Mouse (Mus musculus): ENCODE data around the gene Trpc1.
A peak's percentile ranks its signal among the peaks of the same experiment; 100 is the strongest.

The Trpc1 gene

DNA sequence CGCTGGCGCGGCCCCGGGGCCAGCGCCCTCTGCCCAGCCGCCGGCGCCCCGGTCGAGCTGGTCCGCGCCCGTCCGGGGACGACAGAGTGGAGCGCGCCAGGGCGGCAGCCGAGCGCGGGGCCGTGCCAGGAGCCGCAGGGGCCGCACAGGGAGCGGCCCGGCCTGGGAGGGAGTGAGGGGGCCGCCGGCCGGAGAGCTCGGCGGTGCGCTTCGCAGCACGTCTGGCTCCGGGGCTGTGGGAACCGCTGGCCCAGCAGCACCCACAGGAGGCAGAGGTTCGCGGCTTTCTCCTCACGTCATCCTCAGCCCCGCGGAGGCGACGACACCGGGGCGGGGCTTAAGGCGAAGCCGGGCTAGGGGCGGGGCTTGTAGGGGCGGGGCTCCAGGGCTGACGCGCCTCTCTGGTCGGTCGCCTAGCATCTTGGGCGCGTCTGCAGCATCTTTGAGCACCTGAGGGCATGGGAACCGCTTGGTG is at the start of gene Trpc1:
Gene Trpc1, minus strand, starts transcription at position 339 of the 475 bp plus-strand sequence.
- peak; percentile 81 for DNase-seq

DNA sequence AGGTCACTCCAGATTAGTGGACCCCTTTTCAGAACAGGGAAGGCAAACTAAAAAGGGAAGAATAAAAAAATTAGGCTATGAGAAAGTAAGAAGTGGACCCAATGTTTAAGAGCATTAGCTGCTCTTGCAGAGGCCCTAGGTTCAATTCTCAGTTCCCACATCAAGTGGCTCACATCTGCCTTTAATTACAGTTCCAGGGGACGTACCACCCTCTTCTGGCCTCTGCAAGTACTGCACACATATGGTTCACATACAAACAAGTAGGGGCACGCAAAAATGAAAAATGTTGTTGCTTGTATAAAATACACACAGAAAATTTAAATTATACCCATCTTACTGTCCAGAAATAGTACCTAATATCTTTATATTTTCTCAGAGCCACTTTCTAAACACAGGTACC is 46.1 kb upstream of the Trpc1 start:
- DNase-seq: no peak

DNA sequence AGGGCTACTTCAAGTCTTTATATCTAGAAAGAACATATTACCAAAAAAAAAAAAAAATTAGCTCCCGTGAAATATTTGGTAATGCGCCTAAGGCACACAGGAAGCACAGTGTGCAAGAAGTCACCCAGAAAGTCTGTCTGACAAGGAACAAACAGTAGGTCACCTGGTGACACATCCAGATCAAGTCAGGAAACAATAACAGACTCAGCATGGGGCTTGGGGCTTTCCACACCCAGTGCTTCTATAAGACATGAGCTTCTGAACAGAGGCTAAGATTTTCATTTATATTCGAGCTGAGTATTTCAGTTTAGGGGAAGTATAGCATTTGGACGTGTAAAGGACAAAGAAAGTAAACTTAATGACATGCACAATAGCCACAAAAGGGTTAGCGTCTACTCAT is 45.7 kb upstream of the Trpc1 start:
- DNase-seq: no peak

DNA sequence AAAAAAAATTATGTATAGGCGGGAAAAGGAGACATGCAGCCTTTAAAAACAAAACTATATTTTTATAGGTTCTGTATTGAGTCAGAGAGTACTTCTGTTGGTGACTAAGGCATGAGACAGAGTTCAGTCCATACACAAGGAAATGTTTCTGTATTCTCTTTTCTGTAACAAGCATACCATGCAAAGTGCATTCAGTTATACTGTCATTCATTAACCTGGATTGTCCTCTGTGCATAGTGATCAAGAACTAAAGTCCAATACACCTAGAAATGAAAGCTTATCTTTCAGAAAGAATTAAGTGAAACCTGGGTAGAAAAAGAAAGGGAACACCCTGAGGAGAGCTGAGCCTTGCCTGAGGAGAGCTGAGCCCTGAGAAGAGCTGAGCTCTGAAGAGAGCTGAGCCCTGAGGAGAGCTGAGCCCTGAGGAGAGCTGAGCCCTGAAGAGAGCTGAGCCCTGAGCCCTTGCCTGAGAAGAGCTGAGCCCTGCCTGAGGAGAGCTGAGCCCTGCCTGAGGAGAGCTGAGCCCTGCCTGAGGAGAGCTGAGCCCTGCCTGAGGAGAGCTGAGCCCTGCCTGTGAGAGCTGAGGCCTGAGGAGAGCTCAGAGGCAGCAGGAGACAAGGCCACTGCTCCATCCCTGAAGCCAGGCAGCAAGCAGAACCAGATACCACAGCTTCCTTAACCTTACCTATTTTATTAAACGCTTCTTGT is 45.1 kb upstream of the Trpc1 start:
- no peak for DNase-seq

DNA sequence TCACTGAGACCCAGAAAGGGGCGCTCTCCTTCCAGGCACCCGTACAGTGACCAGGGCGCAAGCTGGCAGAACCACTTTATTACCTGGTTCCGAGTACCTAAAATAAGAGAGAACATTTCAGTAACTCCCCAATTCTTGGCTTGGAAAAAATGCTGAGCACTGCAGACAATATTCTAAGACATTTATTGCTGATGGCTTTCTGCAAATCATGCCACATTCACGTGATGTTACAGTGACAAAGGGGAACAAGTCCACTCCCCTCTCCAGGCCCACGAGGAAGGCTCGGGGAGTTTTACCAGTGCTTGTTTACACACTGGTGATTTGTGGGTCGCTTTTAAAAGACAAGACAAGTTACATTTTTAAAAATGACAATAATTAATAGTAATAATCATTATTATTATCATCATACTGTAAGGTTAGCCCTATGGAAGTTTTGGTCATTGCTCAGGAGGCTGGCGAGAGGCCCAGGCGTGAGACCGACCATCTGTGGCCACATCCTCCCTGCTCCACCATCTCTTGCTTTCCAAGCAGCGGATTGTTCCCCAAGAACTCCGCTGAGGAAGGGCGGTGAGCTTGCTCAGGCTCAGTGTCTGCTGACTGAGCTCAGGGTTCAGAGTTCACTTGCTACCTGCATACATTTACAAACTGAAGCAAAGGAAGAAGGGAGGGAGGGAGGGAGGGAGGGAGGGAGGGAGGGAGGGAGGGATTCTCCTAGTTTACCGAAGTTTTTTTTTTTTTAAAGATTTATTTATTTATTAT is 44.0 kb upstream of the Trpc1 start:
- no peak for DNase-seq

DNA sequence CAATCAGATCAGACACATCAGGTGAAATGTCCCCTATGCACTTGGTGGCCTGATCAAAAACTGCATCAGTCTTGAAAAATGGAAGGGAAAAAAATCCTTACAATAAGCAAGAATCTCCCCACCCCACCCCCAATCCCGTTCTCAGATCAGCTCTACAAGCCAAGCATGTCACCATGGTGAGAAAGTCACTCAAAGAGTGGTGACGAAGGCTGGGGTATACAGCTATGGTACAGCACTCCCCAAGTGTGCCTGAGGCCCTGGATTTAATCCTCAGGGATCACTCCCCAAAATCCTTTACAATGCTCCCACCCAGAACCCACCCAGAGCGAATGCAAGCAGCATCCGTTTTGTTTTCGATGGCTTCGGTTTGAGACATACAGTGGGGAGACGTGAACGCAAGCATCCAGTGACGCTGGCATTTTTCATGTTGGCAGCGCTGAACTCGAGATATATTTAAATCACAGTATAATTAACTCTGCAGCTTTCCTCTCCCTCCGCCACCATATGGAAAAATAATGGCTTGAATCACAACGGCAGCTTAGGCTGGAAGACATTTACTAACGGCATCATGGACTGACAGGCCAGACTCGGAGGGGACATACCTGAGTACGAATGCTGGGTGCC is 34.8 kb upstream of the Trpc1 start:
- DNase-seq: no peak

DNA sequence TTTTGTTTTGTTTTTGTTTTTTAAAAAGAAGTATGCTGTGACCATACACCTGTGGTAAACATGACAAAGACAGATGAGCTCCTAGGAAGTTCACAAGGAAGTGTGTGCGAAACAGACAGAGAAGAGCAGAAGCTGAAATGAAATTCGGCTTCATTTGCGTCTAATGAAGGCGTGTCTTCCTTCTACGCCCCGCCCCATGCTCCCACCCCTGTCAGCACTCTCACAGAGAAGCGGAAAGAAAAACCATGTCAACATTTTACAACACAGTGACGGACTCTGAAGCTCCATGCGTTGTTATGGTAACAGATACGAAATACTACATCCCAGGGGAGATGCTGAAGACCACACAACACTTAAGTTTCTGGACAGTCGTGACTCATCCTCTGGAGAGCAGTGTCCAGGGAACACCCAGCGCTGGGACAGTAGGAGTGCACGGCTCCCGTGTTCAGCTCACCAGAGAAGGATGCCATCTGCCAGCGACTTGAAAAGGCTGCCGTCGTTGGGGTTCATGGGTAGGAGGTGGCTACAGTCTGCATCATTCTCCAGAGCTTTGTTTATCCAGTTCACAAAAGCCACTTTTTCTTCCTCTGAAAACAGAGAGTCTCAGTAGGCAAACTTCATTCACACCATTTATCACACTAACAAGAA is 33.6 kb upstream of the Trpc1 start:
- DNase-seq: no peak

DNA sequence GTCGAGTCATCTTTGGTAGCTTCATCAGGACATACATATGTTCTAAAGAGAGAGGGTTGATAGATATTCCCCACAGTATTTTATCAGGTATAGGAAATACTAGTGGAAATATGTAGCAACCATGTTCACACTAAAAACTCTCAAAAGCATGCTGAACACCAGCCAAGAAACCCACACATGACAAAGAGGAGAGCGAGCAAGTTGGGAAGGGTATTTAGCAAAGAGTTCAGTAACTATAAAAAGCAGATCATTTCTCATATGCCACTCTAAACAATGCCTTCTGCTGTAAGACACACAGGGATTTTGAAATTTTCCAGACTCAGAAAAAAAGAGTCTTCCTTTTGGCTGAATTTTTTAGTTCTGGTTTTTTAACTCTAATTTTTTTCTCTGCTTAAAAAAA is 21.5 kb upstream of the Trpc1 start:
- DNase-seq: no peak

DNA sequence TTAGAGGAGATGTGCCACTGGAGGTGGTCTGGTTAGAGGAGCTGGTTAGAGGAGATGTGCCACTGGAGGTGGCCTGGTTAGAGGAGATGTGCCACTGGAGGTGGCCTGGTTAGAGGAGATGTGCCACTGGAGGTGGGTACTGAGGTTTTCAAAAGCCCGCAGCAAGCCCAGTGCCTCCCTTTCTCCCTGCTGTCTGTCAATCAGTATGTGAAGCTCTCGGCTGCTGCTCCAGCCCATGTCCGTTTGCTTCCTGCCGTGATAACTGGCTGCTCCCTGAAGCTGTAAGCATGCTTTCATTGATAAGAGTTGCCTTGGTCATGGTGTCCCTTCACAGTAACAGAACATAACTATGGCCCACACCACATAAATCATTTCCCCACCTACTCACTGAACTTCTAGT is 13.0 kb upstream of the Trpc1 start:
- no peak for DNase-seq

DNA sequence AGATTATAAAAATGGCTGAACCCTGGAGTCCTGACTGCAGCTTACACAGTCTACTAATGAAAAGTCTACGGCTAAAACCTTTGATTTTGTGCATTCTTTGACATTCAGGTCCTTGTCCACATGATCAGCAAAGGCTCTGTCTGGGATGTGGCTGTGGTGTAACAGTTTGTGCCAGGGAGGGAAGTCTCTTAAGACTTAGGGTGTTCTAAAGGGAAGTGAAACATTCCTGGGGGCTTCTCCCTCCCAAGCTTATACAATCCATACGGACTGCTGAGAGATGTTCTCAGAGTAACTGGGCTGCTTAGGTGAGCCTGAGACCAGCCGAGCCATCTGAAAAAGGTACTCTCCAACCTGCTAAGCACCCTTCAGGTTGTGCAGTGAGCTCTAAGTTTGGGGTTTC is 12.1 kb upstream of the Trpc1 start:
- DNase-seq: no peak

DNA sequence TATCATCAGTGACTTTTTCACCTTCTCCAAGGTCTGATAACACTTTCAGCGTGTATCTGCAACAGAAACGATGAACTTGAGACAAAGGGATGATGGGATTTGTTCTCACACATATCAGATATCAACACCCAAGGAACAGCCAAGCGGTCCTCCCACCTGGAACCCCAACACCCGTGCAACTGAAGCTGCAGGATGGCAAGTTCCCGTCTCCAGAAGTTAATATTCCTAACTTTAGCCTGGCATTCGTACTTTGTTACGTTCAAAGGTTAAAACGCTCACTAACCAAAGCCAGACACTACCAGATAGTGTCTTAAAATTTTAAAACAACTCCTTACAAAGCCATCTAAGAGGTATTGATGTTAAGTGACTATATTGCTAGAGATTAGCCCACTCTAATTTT is 11.2 kb upstream of the Trpc1 start:
- no peak for DNase-seq

DNA sequence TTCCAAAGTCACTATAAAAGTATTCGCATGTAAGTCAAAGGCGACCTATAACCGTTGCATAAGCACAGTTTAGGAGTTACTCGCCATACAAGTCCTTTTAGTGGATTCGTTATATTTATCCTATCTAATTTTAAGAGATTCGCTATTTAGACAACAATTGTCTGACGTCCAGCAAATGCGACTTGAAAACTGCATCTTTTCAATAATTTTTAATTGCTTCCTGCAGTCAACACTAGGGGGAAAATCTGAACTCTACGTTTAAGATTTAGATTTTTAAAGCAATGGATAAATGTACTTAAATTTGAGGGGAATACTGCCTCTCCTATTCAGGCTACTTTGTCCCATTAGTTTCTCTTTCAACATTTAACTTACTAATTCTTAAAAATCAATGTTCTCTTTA is 571 bp upstream of the Trpc1 start:
- DNase-seq: no peak

DNA sequence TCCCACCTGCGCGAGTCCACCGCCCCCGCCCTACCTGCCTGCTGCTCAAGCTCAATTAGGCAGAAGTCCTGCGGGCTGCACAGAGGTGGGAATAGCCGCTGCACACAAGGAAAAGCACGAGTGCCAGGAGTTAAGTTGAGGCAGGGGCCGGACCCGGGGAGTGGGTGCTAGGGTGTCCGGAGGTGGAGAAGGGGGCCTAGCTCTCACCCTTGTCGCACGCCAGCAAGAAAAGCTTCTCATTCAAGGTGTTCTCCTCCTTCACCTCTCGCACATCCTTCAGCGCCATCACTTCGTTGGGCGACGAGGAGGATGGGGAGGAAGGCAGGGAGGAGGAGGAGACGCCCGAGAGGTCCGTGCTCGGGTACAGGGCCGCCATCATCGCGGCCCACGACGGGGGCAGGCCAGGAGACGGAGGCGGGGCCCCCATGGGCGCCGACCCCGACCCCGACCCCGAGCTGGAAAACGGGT is 680 bp downstream of the Trpc1 start:
- peak; percentile 36 for DNase-seq

DNA sequence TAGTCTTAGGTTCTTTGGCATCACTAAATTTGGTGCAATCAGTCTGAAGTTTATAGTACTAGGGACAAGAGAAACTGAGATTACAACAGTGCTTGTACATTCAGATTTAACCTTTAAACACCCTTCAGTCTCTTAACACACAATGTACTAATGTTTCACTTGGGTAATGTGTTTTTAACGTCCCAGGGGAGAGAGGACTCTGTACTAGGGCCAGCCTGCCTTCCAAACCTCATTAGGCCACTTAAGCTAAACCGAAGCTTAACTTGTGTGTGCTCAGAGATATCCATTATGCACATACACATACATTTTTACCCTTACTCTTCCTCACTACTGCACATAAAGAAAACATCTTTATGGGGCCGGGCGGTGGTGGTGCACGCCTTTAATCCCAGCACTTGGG is 2.9 kb downstream of the Trpc1 start:
- no peak for DNase-seq

DNA sequence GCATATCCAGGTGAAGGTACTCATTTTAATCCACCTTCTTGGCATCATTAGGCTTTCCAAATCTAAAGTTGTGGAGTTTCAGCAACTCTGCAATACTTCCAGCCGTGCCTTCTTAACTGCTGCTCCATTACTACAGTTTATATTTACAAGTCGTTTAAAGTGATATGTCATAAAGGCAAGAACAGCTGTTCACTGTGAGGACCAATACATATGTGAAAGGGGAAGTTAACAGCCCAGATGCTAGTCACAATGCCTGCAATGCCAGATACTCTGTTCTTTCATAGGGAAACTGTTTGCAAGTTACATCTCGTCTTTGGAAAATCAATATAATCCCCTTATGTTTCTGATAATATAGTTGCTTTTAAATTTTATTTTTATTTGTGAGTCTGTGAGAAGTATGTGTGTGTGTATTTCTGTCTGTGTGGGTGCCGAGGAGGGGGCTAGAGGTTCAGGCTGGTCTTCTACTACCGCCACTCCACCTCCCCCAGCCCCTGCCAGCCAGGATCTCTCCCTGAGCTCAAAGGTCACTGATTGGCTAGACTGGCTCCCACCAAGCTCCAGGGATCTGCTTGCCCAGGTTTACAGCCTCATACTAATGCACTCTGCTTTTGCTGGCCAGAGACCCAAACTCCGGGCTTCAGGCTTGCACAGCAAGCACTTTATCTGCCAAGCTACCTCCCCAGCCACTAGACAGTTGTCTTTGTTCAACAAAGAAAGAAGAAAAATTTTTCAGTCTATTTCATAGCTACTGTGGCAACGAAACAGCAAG is 5.1 kb downstream of the Trpc1 start:
- DNase-seq: no peak

DNA sequence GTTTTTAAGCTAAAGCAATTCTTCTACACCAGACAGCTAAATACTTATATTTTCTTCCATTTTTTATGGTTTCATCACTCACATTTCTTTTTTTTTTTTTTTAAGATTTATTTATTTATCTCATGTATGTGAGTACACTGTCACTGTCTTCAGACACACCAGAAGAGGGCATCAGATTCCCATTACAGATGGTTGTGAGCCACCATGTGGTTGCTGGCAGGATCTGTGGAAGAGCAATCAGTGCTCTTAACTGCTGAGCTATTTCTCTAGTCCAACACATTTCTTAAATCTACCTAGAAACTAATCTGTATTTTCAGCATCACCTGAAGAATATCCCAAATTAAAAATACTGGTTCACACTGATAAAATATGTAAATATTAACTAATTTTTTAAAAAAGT is 13.9 kb downstream of the Trpc1 start:
- DNase-seq: no peak

DNA sequence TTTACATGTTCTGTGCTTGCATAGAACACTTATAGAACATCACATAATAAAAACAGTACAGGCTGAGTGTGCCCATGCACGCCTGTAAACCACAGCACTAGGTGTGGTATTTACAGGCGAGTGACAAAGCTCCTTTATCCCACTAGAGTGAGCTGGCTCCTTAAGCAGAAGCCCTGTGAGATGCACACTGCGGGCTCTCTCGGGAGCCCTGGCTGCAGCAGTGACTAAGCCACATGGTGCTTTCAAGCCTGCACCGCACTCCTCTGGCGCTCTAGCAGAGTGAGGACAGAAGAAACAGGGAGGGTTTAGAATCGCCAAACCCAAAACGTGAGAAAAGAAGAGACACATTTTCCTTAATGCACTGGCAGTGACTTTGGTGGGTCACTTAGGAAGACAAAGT is 37.6 kb downstream of the Trpc1 start:
- no peak for DNase-seq

DNA sequence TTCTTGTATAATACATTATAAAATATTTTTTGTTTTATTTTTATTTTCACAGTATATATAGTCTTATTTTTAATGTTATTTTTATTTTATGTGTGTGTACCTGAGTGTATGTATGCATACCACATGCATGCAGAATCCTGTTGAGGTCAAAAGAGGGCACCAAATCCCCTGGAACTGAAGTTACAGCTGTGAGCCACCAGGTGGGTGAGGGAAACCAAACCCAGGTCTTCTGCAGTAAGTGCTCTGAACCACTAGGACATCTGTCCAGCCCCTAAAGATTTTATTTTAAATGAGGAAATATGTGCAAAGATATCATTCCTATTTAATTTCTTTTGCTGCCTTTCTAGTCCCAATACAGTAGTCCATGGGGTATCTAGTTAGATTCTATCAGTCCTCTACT is 41.2 kb downstream of the Trpc1 start:
- DNase-seq: no peak

DNA sequence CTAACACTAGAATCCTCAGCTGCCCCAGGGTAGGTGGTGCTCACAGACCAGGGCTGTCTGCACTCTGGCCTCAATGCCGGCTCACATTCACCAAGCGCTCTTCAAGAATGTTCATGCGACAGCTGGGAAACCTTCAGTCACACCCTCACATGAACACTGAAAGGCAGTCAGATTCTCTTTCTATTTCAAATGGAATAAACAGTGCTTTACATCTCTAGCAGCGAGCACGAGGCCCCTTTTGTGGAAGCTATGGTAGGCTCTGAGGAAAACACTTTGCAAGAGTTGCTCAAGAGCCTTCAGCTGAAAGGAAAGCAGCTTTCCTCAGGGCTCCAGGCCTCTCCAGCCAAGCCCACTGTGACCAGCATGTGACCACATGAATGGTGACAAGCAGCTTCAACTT is 44.8 kb downstream of the Trpc1 start:
- DNase-seq: no peak

DNA sequence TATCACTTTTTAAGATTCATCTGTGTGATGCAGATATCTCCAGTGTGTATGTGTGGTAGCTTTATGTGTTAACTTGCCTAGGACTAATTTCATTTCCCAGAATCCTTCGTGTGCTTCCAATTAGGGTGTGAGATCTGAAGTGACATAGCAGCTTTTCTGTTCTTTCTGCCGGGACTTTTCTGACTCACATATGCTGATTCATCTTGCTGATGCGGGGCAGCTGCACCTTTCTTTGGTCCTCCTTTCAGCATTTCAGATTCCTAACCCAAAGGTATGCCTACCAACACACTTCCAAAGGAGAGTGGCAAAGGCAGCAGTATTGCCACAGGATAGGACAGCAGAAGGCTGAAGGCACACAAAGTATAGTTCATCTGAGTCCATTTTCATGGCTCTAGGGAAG is 46.1 kb downstream of the Trpc1 start:
- DNase-seq: no peak

DNA sequence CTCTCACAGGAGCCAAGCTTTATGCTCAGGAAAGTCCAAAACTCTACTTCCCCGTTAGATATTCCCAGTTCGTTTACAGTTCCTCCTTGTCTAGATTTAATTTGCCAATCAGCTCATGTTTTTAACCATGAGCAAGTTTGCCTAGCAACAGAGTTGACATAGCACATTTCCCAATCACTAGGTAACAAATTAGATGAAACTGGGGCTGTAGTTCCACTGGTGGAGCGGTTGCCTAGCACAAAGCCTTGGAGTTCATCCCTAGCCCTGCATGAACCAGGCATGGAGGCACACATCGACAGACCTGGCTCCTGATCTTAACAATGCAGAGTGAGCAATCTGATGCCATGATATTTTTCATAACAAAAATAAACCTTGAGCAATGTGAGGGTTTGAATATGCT is 50.9 kb downstream of the Trpc1 start:
- no peak for DNase-seq

DNA sequence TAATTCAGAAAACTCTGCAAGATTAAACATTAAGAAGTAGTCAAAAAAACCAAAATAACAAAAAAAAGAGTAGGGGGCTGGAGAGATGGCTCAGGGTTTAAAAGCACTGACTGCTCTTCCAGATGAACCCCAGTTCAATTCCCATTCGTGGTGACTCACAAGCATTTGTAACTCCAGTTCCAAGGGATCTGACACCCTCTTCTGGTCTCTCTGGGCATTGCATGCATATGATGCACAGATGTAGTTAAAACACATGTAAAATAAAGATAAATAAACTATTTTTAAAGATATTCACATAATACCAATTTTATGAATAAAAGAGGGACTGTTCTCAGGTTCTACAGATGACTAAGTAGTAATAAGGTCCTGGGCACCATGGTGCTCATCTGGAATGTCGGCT is 52.4 kb downstream of the Trpc1 start:
- peak; percentile 24 for DNase-seq

DNA sequence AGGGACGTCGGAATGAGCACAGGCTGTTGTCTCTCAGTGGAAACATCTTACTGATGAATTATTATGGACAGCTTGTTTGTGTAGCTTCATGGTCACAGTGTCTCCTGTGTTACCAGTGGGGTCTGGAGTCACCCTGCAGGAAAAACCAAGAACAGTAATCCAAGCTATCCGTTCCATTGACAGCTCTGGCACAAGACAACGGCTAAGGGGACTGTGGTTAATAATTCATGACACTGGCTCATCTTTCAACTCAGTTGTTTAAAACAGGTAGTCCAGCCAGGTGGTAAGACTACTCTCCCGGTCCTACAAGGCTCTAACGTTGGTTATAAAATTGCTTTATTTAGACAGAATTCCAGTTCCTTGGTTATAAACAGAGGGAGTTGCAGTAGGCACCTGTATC is 53.6 kb downstream of the Trpc1 start:
- DNase-seq: no peak

Data from cerebellum, adult 8-10 months (tissue).